Mouse (Mus musculus) neutrophil, adult 83 days (primary cell): ENCODE results near the gene Serinc2. TPM values are rescaled to one million over a fixed set of nuclear protein-coding genes. Genes with fewer than 3 reads are reported as not detected.

Experiments
- total RNA-seq, 2 experiments: library from RNA; stranded (reverse); gene quantifications; one replicate each; pipeline ENCODE4 v1.2.4; 2023

Gene Serinc2
- 1 to 10 TPM; 1.3 to 1.7 TPM for total RNA-seq

GRCm38 (mm10) chr4:130279105-130279504 is at the start of gene Serinc2:
TSS of gene Serinc2 (minus strand) at chr4:130279205.

DNA sequence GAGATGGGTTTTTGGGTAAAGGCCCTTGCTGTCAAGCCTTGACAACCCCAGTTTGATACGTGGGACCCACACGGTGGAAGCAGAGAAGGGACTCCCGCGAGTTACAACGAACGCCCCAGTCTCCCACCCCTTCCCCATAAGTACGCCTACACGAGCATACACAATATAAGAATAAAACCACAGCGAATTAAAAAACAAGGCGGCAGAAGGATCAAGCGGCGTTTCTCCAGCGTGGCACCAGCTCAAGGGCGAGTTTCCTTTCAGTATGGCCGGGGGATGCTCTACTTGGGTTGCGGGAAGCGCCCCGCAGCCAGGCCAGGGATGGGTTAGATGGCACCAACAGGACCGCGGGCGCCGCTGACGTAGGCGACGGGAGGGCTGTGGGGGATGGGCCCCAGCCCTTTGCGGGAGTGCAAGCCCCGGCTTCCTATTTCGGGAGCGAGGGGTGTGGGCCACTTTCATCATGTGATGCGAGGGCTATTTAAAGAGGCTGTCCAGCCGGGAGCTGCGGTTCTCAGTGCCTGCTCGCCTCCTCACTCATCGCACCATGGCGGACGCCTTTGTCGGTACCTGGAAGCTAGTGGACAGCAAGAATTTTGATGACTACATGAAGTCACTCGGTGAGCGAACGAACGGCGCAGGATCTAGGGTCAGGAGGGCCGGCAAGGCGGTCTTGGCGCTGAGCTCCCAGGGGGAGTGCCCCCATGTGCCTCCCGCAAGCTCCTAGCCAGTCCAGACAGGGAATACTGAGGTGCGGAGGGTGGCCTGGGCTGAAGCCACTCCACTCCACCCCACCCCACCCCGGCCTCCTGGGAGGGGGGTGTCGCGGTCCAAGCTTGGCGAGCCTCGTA is 29.5 kb upstream of the Serinc2 start, which contains the start of the genes Fabp3 and Gm10570:
Gene Fabp3, plus strand, starts transcription at position 365 of the 851 bp plus-strand sequence.
Gene Gm10570, minus strand, starts transcription at position 444 of the 851 bp plus-strand sequence.

DNA sequence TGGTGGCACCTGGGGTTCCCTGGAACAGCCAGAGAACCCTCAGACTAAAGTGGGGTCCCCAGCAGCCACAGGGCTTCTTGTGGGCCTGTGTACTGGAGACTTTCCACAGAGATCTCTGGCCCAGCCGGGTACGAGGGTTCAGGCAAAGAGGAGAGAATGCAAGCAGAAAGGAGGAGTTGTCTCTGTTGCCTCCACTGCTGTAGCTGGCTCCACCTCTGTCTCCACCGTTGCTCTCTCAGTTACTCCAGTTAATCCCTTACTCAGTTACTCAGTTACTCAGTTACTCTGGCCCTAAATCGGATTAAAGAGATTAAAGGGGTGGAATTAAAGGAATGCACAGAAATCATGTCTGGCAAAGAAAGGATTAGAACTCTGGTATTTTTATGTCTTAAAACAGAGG is 56.8 kb downstream of the Serinc2 start, which contains the start of gene Gm853:
Gene Gm853, minus strand, starts transcription at position 223 of the 400 bp plus-strand sequence.

Other genes with a start within 250 kb of the Serinc2 start
- gene Col16a1, start 231.4 kb downstream of the Serinc2 start, total RNA-seq: under 1 TPM in 1 of 2 experiments, not detected in 1; 0.31 TPM
- 10 to 100 TPM; 55.1 to 57.4 TPM for gene Pef1, start 176.6 kb downstream of the Serinc2 start, total RNA-seq
- gene Hcrtr1, start 139.8 kb downstream of the Serinc2 start, total RNA-seq: under 1 TPM in 1 of 2 experiments, not detected in 1; 0.55 TPM
- gene Tinagl1, start 104.1 kb downstream of the Serinc2 start, total RNA-seq: 10 to 100 TPM; 59.7 to 64.9 TPM
- not detected for gene Gm853, start 56.8 kb downstream of the Serinc2 start, total RNA-seq
- under 1 TPM in 1 of 2 experiments, not detected in 1; 0.53 TPM for gene Fabp3, start 29.4 kb upstream of the Serinc2 start, total RNA-seq
- gene Gm10570, start 29.5 kb upstream of the Serinc2 start, total RNA-seq: not detected
- 10 to 100 TPM; 16.6 to 18.8 TPM for gene Zcchc17, start 80.7 kb upstream of the Serinc2 start, total RNA-seq
- 10 to 100 TPM; 37.5 to 47.8 TPM for gene Snrnp40, start 80.9 kb upstream of the Serinc2 start, total RNA-seq